Comparison of ENCODE assay signal across 9 mouse cellular contexts in the genomic region with DNA sequence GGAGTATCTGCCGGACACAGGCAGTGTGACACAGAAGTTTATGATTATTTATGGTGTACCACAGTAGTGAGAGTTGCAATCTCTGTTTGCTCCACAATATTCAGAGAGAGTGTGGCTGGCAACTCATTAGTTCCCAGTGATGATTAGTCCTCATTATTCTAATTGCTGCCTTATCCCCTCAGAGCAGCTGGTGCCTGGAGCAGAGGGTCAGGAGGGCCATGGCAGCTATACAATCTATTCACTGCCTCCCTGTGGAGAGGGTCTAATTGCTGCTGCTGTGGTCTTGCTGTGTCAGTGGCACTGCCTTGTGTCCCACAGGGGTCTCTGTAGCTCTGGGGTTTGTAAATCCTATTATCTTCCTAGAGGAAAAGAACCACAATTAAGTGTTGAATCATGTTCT.
DNase-seq lines count a peak whose midpoint lies in the region; ATAC-seq and TF ChIP-seq lines count a peak whose summit lies in the region.
"Had no signal": no experiment of that assay in that cellular context is flagged by ENCODE, and none has a peak within 500 bp of the region (broad histone marks: within the 10 kb centered on the region; RNA-seq: fewer than 3 reads in every experiment).

No protein-coding gene starts in this region.

- H3K4me3 ChIP-seq in embryonic facial prominence, embryonic 10.5 days: no peak overlapping the region
- H3K4me3 ChIP-seq in forebrain, postnatal 0 days (ENCODE audit: low read depth, low read length): no peak overlapping the region
- H3K4me3 ChIP-seq in midbrain, embryonic 15.5 days: no peak overlapping the region

- no peaks in the 10 kb centered on the region for H3K27me3 ChIP-seq in embryonic facial prominence, embryonic 10.5 days (replicated peaks; ENCODE audit: low read depth, poor library complexity, severe bottlenecking)
- H3K27me3 ChIP-seq in forebrain, postnatal 0 days (ENCODE audit: insufficient read depth, low read length): no peaks in the 10 kb centered on the region
- no peaks in the 10 kb centered on the region for H3K27me3 ChIP-seq in midbrain, embryonic 15.5 days (replicated peaks)

- no peaks in the 10 kb centered on the region for H3K9me3 ChIP-seq in embryonic facial prominence, embryonic 10.5 days
- H3K9me3 ChIP-seq in forebrain, postnatal 0 days (ENCODE audit: low read length): no peaks in the 10 kb centered on the region
- no peaks in the 10 kb centered on the region for H3K9me3 ChIP-seq in midbrain, embryonic 15.5 days

- DNase-seq in Muller cell, postnatal 12 days (ENCODE audit: inconsistent ontology term): peak; percentile 74
- peak; percentile 9 for DNase-seq in embryonic facial prominence, embryonic 10.5 days (ENCODE audit: low spot score)
- peak; percentile 24 for DNase-seq in forebrain, postnatal 0 days
- no peak for DNase-seq in ovary, postnatal 36 days (ENCODE audit: low spot score)
- DNase-seq in lung, postnatal 10 days: no peak
- DNase-seq in heart, adult 9 months (ENCODE audit: low spot score in 2 of 2): no peak
- DNase-seq: adrenal gland, adult 2 months had no signal

- no peaks in the 10 kb centered on the region for H3K36me3 ChIP-seq in embryonic facial prominence, embryonic 10.5 days (replicated peaks)
- H3K36me3 ChIP-seq in forebrain, postnatal 0 days (ENCODE audit: insufficient read depth): no peaks in the 10 kb centered on the region
- H3K36me3 ChIP-seq in midbrain, embryonic 15.5 days (replicated peaks): no peaks in the 10 kb centered on the region

- 76% methylated on average over 1 of the region's 1 CpGs for WGBS in embryonic facial prominence, embryonic 10.5 days
- 18% methylated on average over 1 of the region's 1 CpGs for WGBS in forebrain, postnatal 0 days
- 25% methylated on average over 1 of the region's 1 CpGs for WGBS in midbrain, embryonic 15.5 days

- peak; percentile 90 for ATAC-seq in forebrain, postnatal 0 days
- peak; percentile 90 for ATAC-seq in midbrain, embryonic 15.5 days (replicated peaks)
- ATAC-seq in erythroid progenitor cell, adult 5-6 weeks (replicated peaks; ENCODE audit: low FRiP score, poor library complexity, severe bottlenecking): no peak

- no peak overlapping the region for H3K9ac ChIP-seq in forebrain, postnatal 0 days
- H3K9ac ChIP-seq in midbrain, embryonic 15.5 days: no peak overlapping the region

- H3K27ac ChIP-seq in embryonic facial prominence, embryonic 10.5 days (replicated peaks): no peak overlapping the region
- no peak overlapping the region for H3K27ac ChIP-seq in forebrain, postnatal 0 days (ENCODE audit: low read depth, low read length)
- no peak overlapping the region for H3K27ac ChIP-seq in midbrain, embryonic 15.5 days

- H3K4me1 ChIP-seq in embryonic facial prominence, embryonic 10.5 days: no peaks in the 10 kb centered on the region
- H3K4me1 ChIP-seq in forebrain, postnatal 0 days (ENCODE audit: insufficient read depth): no peaks in the 10 kb centered on the region
- no peaks in the 10 kb centered on the region for H3K4me1 ChIP-seq in midbrain, embryonic 15.5 days

- no peak overlapping the region for H3K4me2 ChIP-seq in forebrain, postnatal 0 days (ENCODE audit: low read depth)
- H3K4me2 ChIP-seq in midbrain, embryonic 15.5 days: no peak overlapping the region

- no peak for TF ChIP-seq CTCF in forebrain, postnatal 0 days (IDR thresholded peaks at IDR 0.05; ENCODE audit: low read depth)

Comparison
In these comparisons a context has a peak if more than half of its experiments do, and no peak if none do; other contexts are left out.
1. DNase-seq: peak in Muller cell, postnatal 12 days (single experiment), embryonic facial prominence, embryonic 10.5 days (single experiment) and forebrain, postnatal 0 days (single experiment); none in ovary, postnatal 36 days (single experiment), lung, postnatal 10 days (single experiment) and heart, adult 9 months (0 of 2).